Mouse (Mus musculus): ENCODE data around the gene Zfp219. TPM values are rescaled to one million over a fixed set of nuclear protein-coding genes. Genes with fewer than 3 reads are reported as not detected.

Gene Zfp219
- polyA plus RNA-seq, 1 experiment: 17.6 TPM

DNA sequence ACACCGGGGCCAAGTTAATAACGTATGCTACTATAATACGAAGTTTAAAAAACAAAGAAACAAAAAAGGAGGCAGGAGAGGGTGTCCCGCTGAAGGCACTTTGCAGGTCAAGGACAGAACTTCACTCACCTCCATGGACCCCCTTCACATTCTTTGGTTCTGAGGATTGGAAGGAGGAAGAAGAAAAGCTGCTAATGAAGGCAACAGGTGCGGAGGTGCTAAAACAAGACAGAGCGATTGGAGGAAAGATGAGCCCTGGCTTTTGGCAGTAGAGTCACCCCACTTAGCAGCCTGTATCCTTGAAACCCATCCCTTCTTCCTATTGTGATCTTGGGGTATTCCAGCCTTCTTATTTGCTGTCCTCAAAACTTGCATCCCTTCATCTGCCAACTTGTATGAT, 10.7 kb downstream of the Zfp219 start:
- Histone ChIP-seq H3K27me3 (ENCODE audit: control insufficient read depth, insufficient read depth, insufficient read length) (no peaks in the 10 kb centered on the region), H3K79me2 (ENCODE audit: control insufficient read depth, insufficient read depth) (no peaks in the 10 kb centered on the region), H3ac (ENCODE audit: control insufficient read depth, insufficient read length, low read depth) (no peak overlapping the region), H3K79me3 (ENCODE audit: low read depth) (no peaks in the 10 kb centered on the region), H3K4me3 (ENCODE audit: insufficient read depth, poor library complexity, severe bottlenecking) (no peak overlapping the region), H3K36me3 (ENCODE audit: control insufficient read depth, insufficient read depth) (peaks cover 22% of the 10 kb centered on the region)
- TF ChIP-seq MAX (IDR thresholded peaks at IDR 0.05): no peak
- TF ChIP-seq MYOD1 (IDR thresholded peaks at IDR 0.05; ENCODE audit: control insufficient read depth, insufficient read length, low read depth): no peak
- TF ChIP-seq CTCF (IDR thresholded peaks at IDR 0.05; ENCODE audit: control insufficient read depth, insufficient read depth, insufficient read length): no peak
- TF ChIP-seq MYOG (IDR thresholded peaks at IDR 0.05; ENCODE audit: control insufficient read depth, extremely low read depth, insufficient read length): no peak
- no peak for TF ChIP-seq FOSL1 (IDR thresholded peaks at IDR 0.05; ENCODE audit: insufficient read depth, low read length, poor library complexity, severe bottlenecking)
- TF ChIP-seq CEBPB (IDR thresholded peaks at IDR 0.05; ENCODE audit: low read depth): no peak

DNA sequence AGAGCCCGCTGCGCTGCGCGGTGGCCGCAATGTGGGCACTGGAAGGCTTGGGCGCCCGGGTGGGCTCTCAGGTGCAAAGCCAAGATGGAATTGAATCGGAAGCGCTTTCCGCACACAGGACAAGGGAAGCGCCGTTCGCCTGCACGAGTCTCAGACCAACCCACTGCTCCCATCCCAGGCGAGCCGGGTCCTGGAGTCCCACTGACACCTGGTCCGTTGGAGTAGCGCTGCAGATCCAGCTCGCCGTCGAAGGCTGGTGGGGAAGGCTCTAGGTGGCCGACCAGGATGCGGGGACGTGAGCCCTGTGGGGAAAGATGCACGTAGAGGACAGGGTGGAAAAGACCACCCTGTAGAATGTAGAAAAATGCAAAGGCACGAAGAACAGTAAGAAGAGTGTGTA, 11.2 kb downstream of the Zfp219 start:
- H3ac ChIP-seq (ENCODE audit: control insufficient read depth, insufficient read length, low read depth): no peak overlapping the region

DNA sequence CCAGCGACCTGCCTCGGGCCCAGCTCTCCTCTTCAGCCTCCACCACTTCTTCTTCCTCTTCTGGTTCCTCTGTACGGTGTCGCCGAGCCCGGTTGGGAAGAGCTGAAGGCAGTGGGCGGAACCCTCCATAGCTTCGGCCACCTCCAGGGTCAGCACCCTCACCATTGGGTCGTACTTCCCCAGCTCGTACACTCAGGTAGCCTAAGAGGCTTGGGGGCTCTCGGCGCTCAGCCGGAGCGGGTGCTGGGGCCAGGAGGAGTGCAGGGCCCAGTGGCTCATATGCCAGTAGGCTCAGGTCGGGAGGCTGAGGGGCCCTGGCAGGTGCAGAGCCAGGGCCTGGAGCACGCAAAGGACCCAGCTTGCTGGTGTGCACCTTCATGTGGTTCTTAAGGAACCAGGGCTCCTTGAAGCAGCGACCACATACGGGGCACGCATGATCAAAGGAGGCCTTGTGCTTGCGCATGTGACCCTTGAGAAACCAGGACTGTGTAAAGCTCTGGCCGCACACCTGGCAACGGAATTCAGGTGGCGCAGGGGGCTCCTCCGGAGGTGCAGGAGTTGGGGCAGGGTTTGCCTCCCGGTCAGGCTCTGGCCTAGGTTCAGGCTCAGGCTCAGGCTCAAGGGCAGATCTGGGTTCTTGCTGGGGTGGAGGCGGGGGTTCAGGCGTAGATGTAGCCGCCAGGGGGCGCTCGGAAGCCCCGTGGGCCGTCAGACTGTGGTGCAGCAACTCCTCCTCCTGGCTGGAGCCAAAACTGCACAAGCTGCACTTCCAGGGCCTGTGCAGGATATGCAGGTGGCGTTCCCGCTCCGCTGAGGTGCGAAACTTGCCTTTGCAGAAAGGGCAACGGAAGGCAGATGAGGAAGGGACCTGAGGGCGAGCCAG, 12.0 kb downstream of the Zfp219 start:
- no peak overlapping the region for H3ac ChIP-seq (ENCODE audit: control insufficient read depth, insufficient read length, low read depth)
- no peaks in the 10 kb centered on the region for H3K79me2 ChIP-seq (ENCODE audit: control insufficient read depth, insufficient read depth)
- no peak for TF ChIP-seq CEBPB (IDR thresholded peaks at IDR 0.05; ENCODE audit: low read depth)
- no peak for TF ChIP-seq USF1 (IDR thresholded peaks at IDR 0.05; ENCODE audit: low read depth)
- peak; percentile 99 for TF ChIP-seq CTCF (IDR thresholded peaks at IDR 0.05; ENCODE audit: control insufficient read depth, insufficient read depth, insufficient read length)
- TF ChIP-seq MAX (IDR thresholded peaks at IDR 0.05): no peak
- H3K79me3 ChIP-seq (ENCODE audit: low read depth): no peaks in the 10 kb centered on the region
- no peak overlapping the region for H3K4me3 ChIP-seq (ENCODE audit: insufficient read depth, poor library complexity, severe bottlenecking)
- H3K36me3 ChIP-seq (ENCODE audit: control insufficient read depth, insufficient read depth): peaks cover 34% of the 10 kb centered on the region
- no peaks in the 10 kb centered on the region for H3K27me3 ChIP-seq (ENCODE audit: control insufficient read depth, insufficient read depth, insufficient read length)

More for the DNA sequence above, 11.2 kb downstream of the Zfp219 start:
- Histone ChIP-seq H3K79me2 (ENCODE audit: control insufficient read depth, insufficient read depth) (no peaks in the 10 kb centered on the region), H3K4me3 (ENCODE audit: insufficient read depth, poor library complexity, severe bottlenecking) (no peak overlapping the region), H3K27me3 (ENCODE audit: control insufficient read depth, insufficient read depth, insufficient read length) (no peaks in the 10 kb centered on the region), H3K36me3 (ENCODE audit: control insufficient read depth, insufficient read depth) (peaks cover 26% of the 10 kb centered on the region), H3K79me3 (ENCODE audit: low read depth) (no peaks in the 10 kb centered on the region)
- TF ChIP-seq FOSL1 (IDR thresholded peaks at IDR 0.05; ENCODE audit: insufficient read depth, low read length, poor library complexity, severe bottlenecking) (no peak), CTCF (IDR thresholded peaks at IDR 0.05; ENCODE audit: control insufficient read depth, insufficient read depth, insufficient read length) (no peak), MYOD1 (IDR thresholded peaks at IDR 0.05; ENCODE audit: control insufficient read depth, insufficient read length, low read depth) (no peak), MAX (IDR thresholded peaks at IDR 0.05) (no peak), MYOG (IDR thresholded peaks at IDR 0.05; ENCODE audit: control insufficient read depth, extremely low read depth, insufficient read length) (no peak), CEBPB (IDR thresholded peaks at IDR 0.05; ENCODE audit: low read depth) (no peak), USF1 (IDR thresholded peaks at IDR 0.05; ENCODE audit: low read depth) (no peak)

DNA sequence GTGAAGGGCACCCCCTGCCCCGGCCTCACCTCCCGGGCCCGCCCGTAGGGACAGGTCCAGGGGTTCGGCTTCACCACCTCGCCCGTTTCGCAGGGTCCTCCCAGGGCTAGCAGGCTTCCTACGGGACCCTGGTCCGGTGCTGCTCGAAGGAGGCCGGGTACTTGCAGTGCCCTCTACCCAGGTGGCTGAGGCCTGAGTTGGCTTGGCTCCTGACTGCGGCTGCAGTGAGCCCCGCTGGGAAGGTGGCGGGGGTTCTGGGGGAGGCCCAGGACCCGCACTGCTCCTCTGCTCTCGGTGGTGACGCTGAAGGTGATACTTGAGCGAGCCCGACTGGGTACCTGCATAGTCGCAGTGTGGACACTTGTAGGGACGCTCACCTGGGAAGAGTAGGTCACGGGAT, 13.8 kb downstream of the Zfp219 start:
- Histone ChIP-seq H3K36me3 (ENCODE audit: control insufficient read depth, insufficient read depth) (peaks cover 52% of the 10 kb centered on the region), H3K79me3 (ENCODE audit: low read depth) (no peaks in the 10 kb centered on the region), H3K79me2 (ENCODE audit: control insufficient read depth, insufficient read depth) (no peaks in the 10 kb centered on the region), H3K27me3 (ENCODE audit: control insufficient read depth, insufficient read depth, insufficient read length) (no peaks in the 10 kb centered on the region), H3K4me3 (ENCODE audit: insufficient read depth, poor library complexity, severe bottlenecking) (no peak overlapping the region), H3ac (ENCODE audit: control insufficient read depth, insufficient read length, low read depth) (no peak overlapping the region)
- TF ChIP-seq MYOD1 (IDR thresholded peaks at IDR 0.05; ENCODE audit: control insufficient read depth, insufficient read length, low read depth) (no peak), MAX (IDR thresholded peaks at IDR 0.05) (no peak), CTCF (IDR thresholded peaks at IDR 0.05; ENCODE audit: control insufficient read depth, insufficient read depth, insufficient read length) (no peak), CEBPB (IDR thresholded peaks at IDR 0.05; ENCODE audit: low read depth) (no peak), MYOG (IDR thresholded peaks at IDR 0.05; ENCODE audit: control insufficient read depth, extremely low read depth, insufficient read length) (no peak), FOSL1 (IDR thresholded peaks at IDR 0.05; ENCODE audit: insufficient read depth, low read length, poor library complexity, severe bottlenecking) (no peak), USF1 (IDR thresholded peaks at IDR 0.05; ENCODE audit: low read depth) (no peak)

DNA sequence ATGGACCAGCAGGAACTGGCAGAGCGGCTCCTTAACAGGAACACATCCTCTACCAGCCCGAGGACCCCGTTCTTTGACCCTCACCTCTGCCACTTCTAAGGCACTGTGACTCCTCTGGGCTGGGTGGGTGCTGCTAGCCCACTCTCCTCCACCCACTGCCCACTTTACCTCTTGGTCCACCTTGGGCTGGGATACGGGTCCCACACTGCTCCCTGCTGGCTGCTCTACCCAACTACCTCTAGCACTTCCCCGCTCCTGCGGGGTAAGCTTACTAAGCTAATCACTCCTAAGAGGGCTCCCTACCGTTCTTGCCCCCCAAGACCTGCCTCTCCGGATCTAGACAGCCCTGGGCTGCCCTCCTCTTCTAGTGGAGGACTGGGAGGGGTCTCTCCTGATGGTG, 14.3 kb downstream of the Zfp219 start:
- Histone ChIP-seq H3K79me2 (ENCODE audit: control insufficient read depth, insufficient read depth) (no peaks in the 10 kb centered on the region), H3K79me3 (ENCODE audit: low read depth) (no peaks in the 10 kb centered on the region), H3ac (ENCODE audit: control insufficient read depth, insufficient read length, low read depth) (no peak overlapping the region), H3K36me3 (ENCODE audit: control insufficient read depth, insufficient read depth) (peaks cover 52% of the 10 kb centered on the region), H3K4me3 (ENCODE audit: insufficient read depth, poor library complexity, severe bottlenecking) (no peak overlapping the region), H3K27me3 (ENCODE audit: control insufficient read depth, insufficient read depth, insufficient read length) (no peaks in the 10 kb centered on the region)
- no peak for TF ChIP-seq FOSL1 (IDR thresholded peaks at IDR 0.05; ENCODE audit: insufficient read depth, low read length, poor library complexity, severe bottlenecking)

DNA sequence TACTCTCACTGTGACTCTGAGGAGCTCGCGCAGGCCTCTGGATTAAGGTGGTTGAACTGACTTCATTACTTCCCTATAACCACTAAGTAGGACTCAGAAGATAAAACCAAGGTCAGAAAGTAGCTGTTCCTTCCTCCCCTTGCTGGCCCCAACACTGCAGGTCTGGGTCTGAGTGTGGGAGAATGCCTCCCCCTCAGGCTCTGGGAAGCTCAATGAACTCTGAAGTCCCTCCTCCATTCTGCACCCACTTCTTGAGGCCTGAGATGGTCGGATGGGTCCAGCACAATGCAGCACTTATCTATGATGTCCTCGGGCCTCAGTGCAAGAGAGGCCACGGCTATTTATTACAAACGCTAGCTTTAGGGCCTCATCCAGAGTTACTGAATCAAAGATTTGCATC, 14.9 kb downstream of the Zfp219 start:
- H3K79me2 ChIP-seq (ENCODE audit: control insufficient read depth, insufficient read depth): no peaks in the 10 kb centered on the region
- H3K27me3 ChIP-seq (ENCODE audit: control insufficient read depth, insufficient read depth, insufficient read length): no peaks in the 10 kb centered on the region
- H3K36me3 ChIP-seq (ENCODE audit: control insufficient read depth, insufficient read depth): peaks cover 56% of the 10 kb centered on the region
- H3K4me3 ChIP-seq (ENCODE audit: insufficient read depth, poor library complexity, severe bottlenecking): no peak overlapping the region
- no peak overlapping the region for H3ac ChIP-seq (ENCODE audit: control insufficient read depth, insufficient read length, low read depth)
- no peaks in the 10 kb centered on the region for H3K79me3 ChIP-seq (ENCODE audit: low read depth)
- no peak for TF ChIP-seq FOSL1 (IDR thresholded peaks at IDR 0.05; ENCODE audit: insufficient read depth, low read length, poor library complexity, severe bottlenecking)
- no peak for TF ChIP-seq CEBPB (IDR thresholded peaks at IDR 0.05; ENCODE audit: low read depth)
- TF ChIP-seq USF1 (IDR thresholded peaks at IDR 0.05; ENCODE audit: low read depth): no peak
- TF ChIP-seq MAX (IDR thresholded peaks at IDR 0.05): no peak
